Mouse (Mus musculus): ENCODE results near the gene Myh15. TPM values are rescaled to one million over a fixed set of nuclear protein-coding genes. Genes with fewer than 3 reads are reported as not detected.

Myh15 gene
- total RNA-seq, 2 experiments from 2014 or later: 0.55 to 0.58 TPM

Other genes starting within 250 kb of the Myh15 start
- gene Retnlb, start 240.6 kb upstream of the Myh15 start, total RNA-seq (2021): not detected
- gene Retnla, start 214.9 kb upstream of the Myh15 start, total RNA-seq (2021): under 1 TPM in 1 of 2 experiments, not detected in 1; 0.60 TPM
- gene Retnlg, start 184.9 kb upstream of the Myh15 start, total RNA-seq (2021): not detected
- 10 to 100 TPM; 74.4 to 83.9 TPM for gene Dzip3, start 63.3 kb upstream of the Myh15 start, total RNA-seq (2021)
- gene Cip2a, start 63.3 kb upstream of the Myh15 start, total RNA-seq (2021): 1 to 10 TPM; 3.7 TPM